8 mouse cellular contexts compared by ENCODE assay signal in genomic region chr5:104507829-104508194, GRCm38 (mm10). TPM values are rescaled to one million over a fixed set of nuclear protein-coding genes. Genes with fewer than 3 reads are reported as not detected.
A peak's percentile ranks its signal among the peaks of the same experiment; 100 is the strongest.
DNase-seq lines count a peak whose midpoint lies in the region; ATAC-seq and TF ChIP-seq lines count a peak whose summit lies in the region.

No protein-coding gene starts in this region.

- H3K27me3 ChIP-seq in heart, embryonic 12.5 days (replicated peaks) = no peaks in the 10 kb centered on the region
- no peaks in the 10 kb centered on the region for H3K27me3 ChIP-seq in ES-Bruce4 (ENCODE audit: control insufficient read depth, insufficient read depth, low read length, poor library complexity, severe bottlenecking)
- H3K27me3 ChIP-seq in forebrain, embryonic 16.5 days (replicated peaks; ENCODE audit: control insufficient read depth, insufficient read depth, low read length) = no peaks in the 10 kb centered on the region
- H3K27me3 ChIP-seq in liver, postnatal 0 days (ENCODE audit: insufficient read depth, low read length) = no peaks in the 10 kb centered on the region

- H3K4me2 ChIP-seq in heart, embryonic 12.5 days = peak overlapping the region; percentile 83
- H3K4me2 ChIP-seq in forebrain, embryonic 16.5 days (ENCODE audit: low read length) = peak overlapping the region; percentile 50
- peak overlapping the region; percentile 69 for H3K4me2 ChIP-seq in liver, postnatal 0 days (ENCODE audit: low read depth, low read length)

- intact Hi-C loops in heart, postnatal 10 days (cut with DNase I) = no loop called here

- no peaks in the 10 kb centered on the region for H3K9me3 ChIP-seq in heart, embryonic 12.5 days (replicated peaks)
- no peaks in the 10 kb centered on the region for H3K9me3 ChIP-seq in ES-Bruce4 (replicated peaks; ENCODE audit: control insufficient read depth, insufficient read depth, low read length, poor library complexity, severe bottlenecking)
- no peaks in the 10 kb centered on the region for H3K9me3 ChIP-seq in forebrain, embryonic 16.5 days (ENCODE audit: control insufficient read depth, low read length)
- H3K9me3 ChIP-seq in liver, postnatal 0 days (ENCODE audit: low read length) = no peaks in the 10 kb centered on the region

- TF ChIP-seq CTCF in ES-Bruce4 (IDR thresholded peaks at IDR 0.05; ENCODE audit: low read depth, low read length) = no peak
- no peak for TF ChIP-seq CTCF in liver, postnatal 0 days (IDR thresholded peaks at IDR 0.05; ENCODE audit: low read depth)

- H3K4me3 ChIP-seq in heart, embryonic 12.5 days = peak overlapping the region; percentile 79
- H3K4me3 ChIP-seq in ES-Bruce4 (ENCODE audit: low read depth, low read length) = no peak overlapping the region; the same call in 1 of the 2 replicates
- peak overlapping the region; percentile 93 for H3K4me3 ChIP-seq in forebrain, embryonic 16.5 days (replicated peaks; ENCODE audit: low read length)
- H3K4me3 ChIP-seq in liver, postnatal 0 days (ENCODE audit: low read depth, low read length) = peak overlapping the region; percentile 64

- H3K9ac ChIP-seq in heart, embryonic 12.5 days = peak overlapping the region; percentile 86
- H3K9ac ChIP-seq in ES-Bruce4 (ENCODE audit: low read depth, poor library complexity, severe bottlenecking) = peak overlapping the region; percentile 89; the same call in 1 of the 2 replicates
- no peak overlapping the region; the same call in 1 of the 2 replicates for H3K9ac ChIP-seq in forebrain, embryonic 16.5 days (replicated peaks; ENCODE audit: low read depth, low read length)
- no peak overlapping the region for H3K9ac ChIP-seq in liver, postnatal 0 days (replicated peaks)

- TF ChIP-seq EP300 in ES-Bruce4 (IDR thresholded peaks at IDR 0.05; ENCODE audit: insufficient read depth, low read depth, low read length) = no peak
- no peak for TF ChIP-seq EP300 in liver, postnatal 0 days (IDR thresholded peaks at IDR 0.05; ENCODE audit: low read depth)

- no peak for DNase-seq in heart, postnatal 10 days
- DNase-seq in liver, postnatal 0 days = no peak
- DNase-seq in natural killer cell, adult 2 months (ENCODE audit: low spot score in 2 of 2) = no peak
- no peak for DNase-seq in layer of hippocampus, postnatal 25 days (ENCODE audit: extremely low spot score in 1 of 2, low spot score in 1 of 2)
- DNase-seq in urinary bladder, postnatal 25 days (ENCODE audit: low spot score) = no peak

- no peak overlapping the region; the same call in 1 of the 2 replicates for H3K27ac ChIP-seq in heart, embryonic 12.5 days (ENCODE audit: poor library complexity, severe bottlenecking)
- no peak overlapping the region for H3K27ac ChIP-seq in ES-Bruce4 (ENCODE audit: insufficient read depth, low read length)
- no peak overlapping the region for H3K27ac ChIP-seq in forebrain, embryonic 16.5 days (ENCODE audit: low read length)
- no peak overlapping the region for H3K27ac ChIP-seq in liver, postnatal 0 days (ENCODE audit: low read depth)

- peaks cover 10% of the 10 kb centered on the region for H3K4me1 ChIP-seq in heart, embryonic 12.5 days (replicated peaks)
- no peaks in the 10 kb centered on the region for H3K4me1 ChIP-seq in ES-Bruce4 (ENCODE audit: control insufficient read depth, insufficient read depth, low read length)
- peaks cover 7% of the 10 kb centered on the region for H3K4me1 ChIP-seq in forebrain, embryonic 16.5 days (replicated peaks; ENCODE audit: control insufficient read depth, insufficient read depth, low read length)
- peaks cover 6% of the 10 kb centered on the region; the same call in 1 of the 2 replicates for H3K4me1 ChIP-seq in liver, postnatal 0 days (ENCODE audit: insufficient read depth)

- ATAC-seq in heart, embryonic 12.5 days (ENCODE audit: insufficient number of reproducible peaks, low FRiP score) = no peak; the same call in 1 of the 2 replicates
- peak; percentile 1; the same call in 1 of the 2 replicates for ATAC-seq in forebrain, embryonic 16.5 days
- no peak for ATAC-seq in liver, postnatal 0 days

- H3K36me3 ChIP-seq in heart, embryonic 12.5 days = peaks cover 23% of the 10 kb centered on the region
- no peaks in the 10 kb centered on the region; the same call in 1 of the 2 replicates for H3K36me3 ChIP-seq in ES-Bruce4 (ENCODE audit: control insufficient read depth, insufficient read depth, low read length, poor library complexity, severe bottlenecking)
- peaks cover 11% of the 10 kb centered on the region for H3K36me3 ChIP-seq in forebrain, embryonic 16.5 days (ENCODE audit: control insufficient read depth, insufficient read depth)
- H3K36me3 ChIP-seq in liver, postnatal 0 days (replicated peaks; ENCODE audit: insufficient read depth, low read length) = peaks cover 3% of the 10 kb centered on the region

- WGBS in heart, embryonic 12.5 days = 0% methylated on average over 2 of the region's 2 CpGs
- WGBS in forebrain, embryonic 16.5 days = 0% methylated on average over 2 of the region's 2 CpGs
- WGBS in liver, postnatal 0 days (ENCODE audit: insufficient replicate concordance) = 1% methylated on average over 2 of the region's 2 CpGs

- no peak for TF ChIP-seq POLR2A in ES-Bruce4 (IDR thresholded peaks at IDR 0.05; ENCODE audit: insufficient read depth, low read length)

RNA-seq across cellular contexts. Expression of gene BC005561, which starts 0.3 kb away (rescaled TPM):
- polyA plus RNA-seq in heart, embryonic 12.5 days (2016; fragmentation: Nextera tagmentation; extraction: Ambion mirVana) = 8.4 and 8.6 TPM in 2 replicates
- 1 to 10 TPM; 7.0 to 7.4 TPM for total RNA-seq in heart, postnatal 10 days (2021)
- polyA plus RNA-seq in ES-Bruce4 (2011; ENCODE audit: insufficient read depth, insufficient read length, low read depth, missing spikeins) = 12.6 and 13.7 TPM in 2 replicates
- 11.9 and 13.4 TPM in 2 replicates for polyA plus RNA-seq in forebrain, embryonic 16.5 days (2015; fragmentation: Nextera tagmentation; extraction: Ambion mirVana)
- 2.6 and 3.0 TPM in 2 replicates for polyA plus RNA-seq in liver, postnatal 0 days (2015; fragmentation: Nextera tagmentation; extraction: Ambion mirVana)
- total RNA-seq in layer of hippocampus, postnatal 25 days (2021) = 10 to 100 TPM; 10.2 to 15.5 TPM

RNA-seq across cellular contexts. Expression of gene Pkd2, which starts 48.6 kb away (rescaled TPM):
- polyA plus RNA-seq in heart, embryonic 12.5 days (2016; fragmentation: Nextera tagmentation; extraction: Ambion mirVana) = 16.4 and 16.7 TPM in 2 replicates
- 10 to 100 TPM; 35.3 to 35.9 TPM for total RNA-seq in heart, postnatal 10 days (2021)
- polyA plus RNA-seq in ES-Bruce4 (2011; ENCODE audit: insufficient read depth, insufficient read length, low read depth, missing spikeins) = 21.0 and 23.8 TPM in 2 replicates
- polyA plus RNA-seq in forebrain, embryonic 16.5 days (2015; fragmentation: Nextera tagmentation; extraction: Ambion mirVana) = 7.0 and 7.8 TPM in 2 replicates
- polyA plus RNA-seq in liver, postnatal 0 days (2015; fragmentation: Nextera tagmentation; extraction: Ambion mirVana) = 0.95 and 0.97 TPM in 2 replicates
- 10 to 100 TPM; 28.3 to 34.0 TPM for total RNA-seq in layer of hippocampus, postnatal 25 days (2021)

Comparison
In these comparisons a context has a peak if more than half of its experiments do, and no peak if none do; other contexts are left out.
1. H3K9ac ChIP-seq: peak in heart, embryonic 12.5 days (single experiment) and ES-Bruce4 (single experiment); none in forebrain, embryonic 16.5 days (single experiment) and liver, postnatal 0 days (single experiment).
2. Peak in every context shown above with its lines, with median percentiles within 50 percentile points of each other: H3K4me2 ChIP-seq.